Mouse (Mus musculus): ENCODE data around the gene Slc7a12. TPM values are rescaled to one million over a fixed set of nuclear protein-coding genes. Genes with fewer than 3 reads are reported as not detected.

Slc7a12 gene
- not detected for total RNA-seq (2023)

GRCm38 (mm10) chr3:14480397-14480796 is at the start of gene Slc7a12:
Gene Slc7a12, plus strand, starts transcription at chr3:14480697.

Other genes starting within 250 kb of the Slc7a12 start
- 100 to 1,000 TPM; 112 to 123 TPM for gene 1810022K09Rik, start 130.6 kb downstream of the Slc7a12 start, total RNA-seq (2023)
- 1 to 10 TPM; 1.1 to 1.3 TPM for gene Car13, start 161.0 kb downstream of the Slc7a12 start, total RNA-seq (2023)

All from B cell, adult 67 days (primary cell).